Mouse (Mus musculus) liver (tissue): ENCODE results near the gene Snx32.

Experiments
- DNase-seq: peaks from one replicate; pipeline ENCODE4 v3.0.0-alpha.2; 2020; ENCODE audit warnings: mixed read lengths

The Snx32 gene

GRCm38 (mm10) chr19:5510031-5511026 lies at the start of gene Snx32:
TSS of gene Snx32 (minus strand) at chr19:5510538.
- DNase-seq: peak; percentile 98

- DNase-seq: no peak
Observed at GRCm38 (mm10) chr19:5559631-5560456, 49.5 kb upstream of the Snx32 start.

- no peak for DNase-seq
Observed at GRCm38 (mm10) chr19:5559229-5559628, 48.9 kb upstream of the Snx32 start.

- no peak for DNase-seq
Observed at GRCm38 (mm10) chr19:5558770-5559169, 48.4 kb upstream of the Snx32 start.

GRCm38 (mm10) chr19:5558169-5558568 lies 47.8 kb upstream of the Snx32 start:
- no peak for DNase-seq

- no peak for DNase-seq
Observed at GRCm38 (mm10) chr19:5554212-5554611, 43.9 kb upstream of the Snx32 start.

- no peak for DNase-seq
Observed at GRCm38 (mm10) chr19:5553802-5554201, 43.5 kb upstream of the Snx32 start.

GRCm38 (mm10) chr19:5547471-5548056 lies 37.2 kb upstream of the Snx32 start:
- no peak for DNase-seq

- no peak for DNase-seq
Observed at GRCm38 (mm10) chr19:5544031-5544430, 33.7 kb upstream of the Snx32 start.

GRCm38 (mm10) chr19:5543362-5543761 lies 33.0 kb upstream of the Snx32 start:
- no peak for DNase-seq

GRCm38 (mm10) chr19:5538786-5539185 lies 28.4 kb upstream of the Snx32 start:
- no peak for DNase-seq

- DNase-seq: no peak
Observed at GRCm38 (mm10) chr19:5532520-5532919, 22.2 kb upstream of the Snx32 start.

GRCm38 (mm10) chr19:5530138-5530524 lies 19.8 kb upstream of the Snx32 start:
- DNase-seq: no peak

GRCm38 (mm10) chr19:5529325-5530137 lies 19.2 kb upstream of the Snx32 start:
- peak; percentile 95 for DNase-seq

- no peak for DNase-seq
Observed at GRCm38 (mm10) chr19:5525204-5525603, 14.9 kb upstream of the Snx32 start.

GRCm38 (mm10) chr19:5518721-5519120 lies 8.4 kb upstream of the Snx32 start:
- no peak for DNase-seq

GRCm38 (mm10) chr19:5516906-5517505 lies 6.7 kb upstream of the Snx32 start:
- no peak for DNase-seq

- DNase-seq: no peak
Observed at GRCm38 (mm10) chr19:5515840-5516777, 5.8 kb upstream of the Snx32 start.

GRCm38 (mm10) chr19:5513005-5513349 lies 2.6 kb upstream of the Snx32 start:
- DNase-seq: no peak

- peak; percentile 44 for DNase-seq
Observed at GRCm38 (mm10) chr19:5512091-5513004, 2.0 kb upstream of the Snx32 start.
